Mouse (Mus musculus) liver, embryonic 11.5 days (tissue): ENCODE data around the gene Kctd17. TPM values are rescaled to one million over a fixed set of nuclear protein-coding genes. Genes with fewer than 3 reads are reported as not detected.

Experiments
- ATAC-seq: fragments of 200-750 bp; cut with Nextera tagmentation; replicated peaks from 2 replicates; pipeline ENCODE4 v1.8.0; 2017; ENCODE audit warnings: moderate number of reproducible peaks, mild to moderate bottlenecking, moderate TSS enrichment, moderate library complexity; ENCODE audit not compliant: low FRiP score
- DNase-seq: peaks from one replicate; pipeline ENCODE4 v3.0.0-alpha.2; 2017; ENCODE audit warnings: low spot score
- H3K27ac ChIP-seq: fragments of 300-500 bp; sonication (generic); 2 replicates; pipeline ENCODE4 v1.5.1; 2014; ENCODE audit warnings: mild to moderate bottlenecking, low read depth, low read length, control low read depth
- H3K27me3 ChIP-seq: fragments of 300-500 bp; sonication (generic); replicated peaks from 2 replicates; pipeline ENCODE4 v1.6.1; 2014; ENCODE audit warnings: low read length, mixed read lengths; ENCODE audit not compliant: control insufficient read depth, insufficient read depth
- H3K36me3 ChIP-seq: fragments of 300-500 bp; sonication (generic); 2 replicates; pipeline ENCODE4 v1.6.1; 2014; ENCODE audit warnings: mild to moderate bottlenecking, low read length, moderate library complexity, mixed read lengths; ENCODE audit not compliant: control insufficient read depth, insufficient read depth
- H3K4me1 ChIP-seq: fragments of 300-500 bp; sonication (generic); replicated peaks from 2 replicates; pipeline ENCODE4 v1.6.1; 2014; ENCODE audit warnings: low read length, mixed read lengths; ENCODE audit not compliant: control insufficient read depth, insufficient read depth
- H3K4me2 ChIP-seq: fragments of 300-500 bp; sonication (generic); 2 replicates; pipeline ENCODE4 v1.6.1; 2014; ENCODE audit warnings: mild to moderate bottlenecking, control low read depth, moderate library complexity
- H3K4me3 ChIP-seq: fragments of 300-500 bp; sonication (generic); 2 replicates; pipeline ENCODE4 v1.5.1; 2014; ENCODE audit warnings: low read depth, low read length, control low read depth
- H3K9ac ChIP-seq: fragments of 300-500 bp; sonication (generic); 2 replicates; pipeline ENCODE4 v1.6.1; 2014; ENCODE audit warnings: low read depth, low read length, control low read depth
- H3K9me3 ChIP-seq: fragments of 300-500 bp; sonication (generic); 2 replicates; pipeline ENCODE4 v1.6.1; 2016; ENCODE audit warnings: low read length, inconsistent platforms, mixed read lengths; ENCODE audit not compliant: control insufficient read depth
- WGBS: fragments of 180-500 bp; shearing (Covaris S2); extraction: QIAGEN DNeasy Blood & Tissue Kit; methylation state at CpG from one replicate; pipeline ENCODE4 v1.1.7; 2014; 5-methylcytosine and 5-hydroxymethylcytosine counted together
- polyA plus RNA-seq: library from polyadenylated mRNA; unstranded; fragments of >200 nt; fragmentation: Nextera tagmentation; extraction: Ambion mirVana; gene quantifications from 2 replicates; pipeline ENCODE4 v1.2.1, GENCODE M21; 2014

Gene Kctd17
- polyA plus RNA-seq, 1 experiment from 2014 or later: 19.2 TPM

GRCm38 (mm10) chr15:78395478-78395962 is 32.8 kb upstream of the Kctd17 start, which contains the start of gene Tex33:
Gene Tex33, minus strand, starts transcription at chr15:78395912.
- Histone ChIP-seq H3K9ac (no peak within 1 kb of the TSS), H3K4me3 (no peak within 1 kb of the TSS), H3K4me1 (no peaks in the 10 kb centered on the region; the same call in 1 of the 2 replicates), H3K9me3 (no peaks in the 10 kb centered on the region), H3K4me2 (no peak within 1 kb of the TSS), H3K27ac (no peak within 1 kb of the TSS), H3K36me3 (no peaks in the 10 kb centered on the region), H3K27me3 (no peaks in the 10 kb centered on the region)
- ATAC-seq (no peak), DNase-seq (no peak)
- 74% methylated on average over 8 of the region's 8 CpGs for WGBS

- no peaks in the 10 kb centered on the region for H3K27me3 ChIP-seq
- no peak overlapping the region for H3K4me3 ChIP-seq
- no peaks in the 10 kb centered on the region for H3K9me3 ChIP-seq
- H3K27ac ChIP-seq: peak overlapping the region; percentile 60; the same call in 1 of the 2 replicates
- ATAC-seq (no peak), DNase-seq (no peak)
- H3K4me1 ChIP-seq: peaks cover 28% of the 10 kb centered on the region
- no peak overlapping the region for H3K9ac ChIP-seq
- WGBS: 71% methylated on average over 6 of the region's 6 CpGs
- no peaks in the 10 kb centered on the region for H3K36me3 ChIP-seq
- H3K4me2 ChIP-seq: no peak overlapping the region
Observed at GRCm38 (mm10) chr15:78401345-78401744, 27.0 kb upstream of the Kctd17 start.

- ATAC-seq (no peak), DNase-seq (no peak)
- Histone ChIP-seq H3K9ac (no peak overlapping the region), H3K4me2 (no peak overlapping the region; the same call in 1 of the 2 replicates), H3K36me3 (no peaks in the 10 kb centered on the region), H3K4me1 (peaks cover 28% of the 10 kb centered on the region), H3K27me3 (no peaks in the 10 kb centered on the region), H3K4me3 (no peak overlapping the region), H3K27ac (peak overlapping the region; percentile 60; the same call in 1 of the 2 replicates), H3K9me3 (no peaks in the 10 kb centered on the region)
- 59% methylated on average over 4 of the region's 4 CpGs for WGBS
Observed at GRCm38 (mm10) chr15:78401921-78402320, 26.4 kb upstream of the Kctd17 start.

- Histone ChIP-seq H3K9me3 (no peaks in the 10 kb centered on the region), H3K9ac (peak overlapping the region; percentile 37), H3K4me2 (peak overlapping the region; percentile 92), H3K4me3 (no peak overlapping the region), H3K27me3 (no peaks in the 10 kb centered on the region), H3K27ac (peak overlapping the region; percentile 60), H3K4me1 (peaks cover 32% of the 10 kb centered on the region), H3K36me3 (no peaks in the 10 kb centered on the region)
- WGBS: 78% methylated on average over 7 of the region's 7 CpGs
- DNase-seq (no peak), ATAC-seq (no peak)
Observed at GRCm38 (mm10) chr15:78402423-78402822, 25.9 kb upstream of the Kctd17 start.

- Histone ChIP-seq H3K9me3 (no peaks in the 10 kb centered on the region), H3K4me3 (peak overlapping the region; percentile 18), H3K36me3 (no peaks in the 10 kb centered on the region), H3K27me3 (no peaks in the 10 kb centered on the region), H3K9ac (peak overlapping the region; percentile 38), H3K4me2 (peak overlapping the region; percentile 92), H3K4me1 (peaks cover 37% of the 10 kb centered on the region), H3K27ac (peak overlapping the region; percentile 60)
- no peak for ATAC-seq
- peak; percentile 44 for DNase-seq
- WGBS: 51% methylated on average over 3 of the region's 3 CpGs
Observed at GRCm38 (mm10) chr15:78403301-78403741, 25.0 kb upstream of the Kctd17 start.

- Histone ChIP-seq H3K4me2 (peak overlapping the region; percentile 92), H3K27me3 (peaks cover 3% of the 10 kb centered on the region), H3K27ac (peak overlapping the region; percentile 60), H3K4me3 (peak overlapping the region; percentile 18), H3K4me1 (peaks cover 37% of the 10 kb centered on the region), H3K9ac (peak overlapping the region; percentile 38), H3K36me3 (no peaks in the 10 kb centered on the region), H3K9me3 (no peaks in the 10 kb centered on the region)
- DNase-seq (no peak), ATAC-seq (no peak)
- WGBS: 62% methylated on average over 1 of the region's 1 CpGs
Observed at GRCm38 (mm10) chr15:78403896-78404295, 24.5 kb upstream of the Kctd17 start.

GRCm38 (mm10) chr15:78405098-78405497 is 23.3 kb upstream of the Kctd17 start:
- Histone ChIP-seq H3K36me3 (no peaks in the 10 kb centered on the region), H3K27ac (peak overlapping the region; percentile 98), H3K4me1 (peaks cover 47% of the 10 kb centered on the region), H3K27me3 (peaks cover 14% of the 10 kb centered on the region), H3K9me3 (no peaks in the 10 kb centered on the region), H3K9ac (peak overlapping the region; percentile 86), H3K4me2 (peak overlapping the region; percentile 92), H3K4me3 (peak overlapping the region; percentile 78)
- DNase-seq (no peak), ATAC-seq (no peak)
- 52% methylated on average over 11 of the region's 11 CpGs for WGBS

- peak; percentile 68 for ATAC-seq
- Histone ChIP-seq H3K27me3 (peaks cover 20% of the 10 kb centered on the region), H3K27ac (peak within 1 kb of the TSS; percentile 98), H3K9me3 (no peaks in the 10 kb centered on the region), H3K36me3 (no peaks in the 10 kb centered on the region), H3K9ac (peak within 1 kb of the TSS; percentile 86), H3K4me3 (peak within 1 kb of the TSS; percentile 78), H3K4me2 (peak within 1 kb of the TSS; percentile 92), H3K4me1 (peaks cover 52% of the 10 kb centered on the region)
- WGBS: 3% methylated on average over 34 of the region's 34 CpGs
- DNase-seq: peak; percentile 81
Observed at GRCm38 (mm10) chr15:78405517-78406211, 22.7 kb upstream of the Kctd17 start, which contains the start of gene Tst. Gene Tst, minus strand, starts transcription at chr15:78405907.
